ENCODE assay signal across 17 mouse cellular contexts in the genomic region with DNA sequence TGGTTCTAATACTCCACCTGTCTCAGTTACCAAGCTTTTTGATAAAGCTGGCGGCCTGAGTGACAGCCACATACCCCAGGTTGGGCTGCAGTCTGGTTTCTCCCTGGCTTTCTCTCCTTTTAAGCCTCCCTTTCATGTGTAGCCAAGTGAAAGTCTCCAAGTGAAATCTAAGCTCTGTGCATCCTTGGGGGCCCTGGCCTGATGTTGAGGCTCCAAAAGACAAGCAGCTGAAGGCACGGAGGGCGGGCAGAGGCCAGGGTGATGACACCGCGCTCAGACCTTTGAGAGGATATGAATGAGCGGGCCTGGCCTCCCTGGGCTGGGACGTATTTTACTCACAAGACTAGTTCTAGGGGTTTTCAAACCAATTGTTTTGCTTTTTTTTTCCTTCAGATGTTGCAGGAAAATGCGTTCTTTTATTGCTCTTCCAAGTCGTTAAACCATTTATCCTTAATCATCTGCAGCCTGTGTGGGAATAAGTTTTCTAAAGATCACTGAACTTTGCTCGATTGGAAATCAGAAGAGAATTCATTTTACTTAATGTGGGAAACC.
DNase-seq lines count a peak whose midpoint lies in the region; ATAC-seq and TF ChIP-seq lines count a peak whose summit lies in the region.
"Had no signal": no experiment of that assay in that cellular context is flagged by ENCODE, and none has a peak within 500 bp of the region (broad histone marks: within the 10 kb centered on the region; RNA-seq: fewer than 3 reads in every experiment).

No protein-coding gene starts in this region.

- H3K4me2 ChIP-seq in kidney, embryonic 16.5 days (replicated peaks; ENCODE audit: low read depth, low read length) = no peak overlapping the region
- peak overlapping the region; percentile 22; the same call in 1 of the 2 replicates for H3K4me2 ChIP-seq in forebrain, embryonic 15.5 days (replicated peaks)
- H3K4me2 ChIP-seq in midbrain, embryonic 14.5 days (ENCODE audit: low read length) = 0 out of 2 replicates have a peak overlapping the region, but pooled peaks have one; percentile 23
- H3K4me2 ChIP-seq: liver, embryonic 12.5 days had no signal

- H3K4me3 ChIP-seq in kidney, embryonic 16.5 days (ENCODE audit: low read length) = no peak overlapping the region
- no peak overlapping the region for H3K4me3 ChIP-seq in forebrain, embryonic 15.5 days
- H3K4me3 ChIP-seq in midbrain, embryonic 14.5 days (replicated peaks; ENCODE audit: low read depth, low read length) = no peak overlapping the region
- H3K4me3 ChIP-seq in thymus, adult 2 months (ENCODE audit: control insufficient read depth, insufficient read depth, low read length) = no peak overlapping the region
- H3K4me3 ChIP-seq: erythroblast, embryonic 14.5 days; liver, embryonic 12.5 days; myocyte had no signal

- H3K27ac ChIP-seq in kidney, embryonic 16.5 days (ENCODE audit: low read length) = no peak overlapping the region
- H3K27ac ChIP-seq in forebrain, embryonic 15.5 days (replicated peaks) = peak overlapping the region; percentile 57
- H3K27ac ChIP-seq in midbrain, embryonic 14.5 days (replicated peaks; ENCODE audit: low read depth, low read length) = no peak overlapping the region
- no peak overlapping the region for H3K27ac ChIP-seq in thymus, adult 2 months (ENCODE audit: control insufficient read depth, insufficient read depth, low read length)
- H3K27ac ChIP-seq: liver, embryonic 12.5 days had no signal

- ATAC-seq in kidney, embryonic 16.5 days (ENCODE audit: low FRiP score, low TSS enrichment) = peak; percentile 72
- 0 out of 2 replicates have a peak, but pooled peaks have one; percentile 29 for ATAC-seq in forebrain, embryonic 15.5 days (replicated peaks)
- ATAC-seq in midbrain, embryonic 14.5 days (ENCODE audit: low FRiP score, low TSS enrichment) = no peak
- ATAC-seq: liver, embryonic 12.5 days had no signal

- peaks cover 54% of the 10 kb centered on the region for H3K4me1 ChIP-seq in kidney, embryonic 16.5 days (ENCODE audit: insufficient read depth, low read length)
- H3K4me1 ChIP-seq in forebrain, embryonic 15.5 days = peaks cover 32% of the 10 kb centered on the region
- H3K4me1 ChIP-seq in midbrain, embryonic 14.5 days (ENCODE audit: control insufficient read depth, insufficient read depth, low read length) = peaks cover 20% of the 10 kb centered on the region
- H3K4me1 ChIP-seq in thymus, adult 2 months (replicated peaks; ENCODE audit: control insufficient read depth, insufficient read depth, low read length) = no peaks in the 10 kb centered on the region
- H3K4me1 ChIP-seq: liver, embryonic 12.5 days had no signal

- no peaks in the 10 kb centered on the region for H3K27me3 ChIP-seq in kidney, embryonic 16.5 days (ENCODE audit: insufficient read depth, low read length)
- H3K27me3 ChIP-seq in forebrain, embryonic 15.5 days = no peaks in the 10 kb centered on the region
- H3K27me3 ChIP-seq in midbrain, embryonic 14.5 days (ENCODE audit: control insufficient read depth, insufficient read depth, low read length) = no peaks in the 10 kb centered on the region
- no peaks in the 10 kb centered on the region for H3K27me3 ChIP-seq in thymus, adult 2 months (ENCODE audit: control insufficient read depth, insufficient read depth, low read length)
- H3K27me3 ChIP-seq: liver, embryonic 12.5 days had no signal

- no peak for TF ChIP-seq POLR2A in thymus, adult 2 months (IDR thresholded peaks at IDR 0.05; ENCODE audit: control insufficient read depth, extremely low read depth, insufficient read depth, low read length, poor library complexity)

- TF ChIP-seq CTCF in thymus, adult 2 months (IDR thresholded peaks at IDR 0.05; ENCODE audit: borderline replicate concordance, control insufficient read depth, extremely low read depth, insufficient read depth, low read length, poor library complexity) = no peak

- WGBS in kidney, embryonic 16.5 days = 38% methylated on average over 10 of the region's 10 CpGs
- 10% methylated on average over 10 of the region's 10 CpGs for WGBS in forebrain, embryonic 15.5 days
- 9% methylated on average over 10 of the region's 10 CpGs for WGBS in midbrain, embryonic 14.5 days
- 94% methylated on average over 10 of the region's 10 CpGs for WGBS in thymus, adult 2 months

- no peak for DNase-seq in kidney, postnatal 25 days
- DNase-seq in embryo, embryonic 9.5 days (ENCODE audit: extremely low spot score) = peak; percentile 61
- peak; percentile 52 for DNase-seq in midbrain, embryonic 14.5 days
- DNase-seq in thymus, adult 2 months = no peak
- no peak for DNase-seq in gastrocnemius, postnatal 4 days (ENCODE audit: low spot score in 2 of 2)
- no peak for DNase-seq in spleen, postnatal 36 days (ENCODE audit: low spot score in 2 of 2)
- DNase-seq: cerebellum, adult 8-10 months; gastrocnemius, postnatal 36 days; heart, postnatal 10 days; kidney, adult 2 months; lung, postnatal 14 days; thymus, postnatal 36 days had no signal

- no peak overlapping the region for H3K9ac ChIP-seq in kidney, embryonic 16.5 days (replicated peaks; ENCODE audit: low read length)
- H3K9ac ChIP-seq in forebrain, embryonic 15.5 days (replicated peaks) = no peak overlapping the region
- H3K9ac ChIP-seq in midbrain, embryonic 14.5 days (replicated peaks; ENCODE audit: low read length) = no peak overlapping the region
- H3K9ac ChIP-seq: liver, embryonic 12.5 days had no signal

- no peaks in the 10 kb centered on the region for H3K9me3 ChIP-seq in kidney, embryonic 16.5 days (ENCODE audit: low read length)
- no peaks in the 10 kb centered on the region for H3K9me3 ChIP-seq in forebrain, embryonic 15.5 days
- no peaks in the 10 kb centered on the region for H3K9me3 ChIP-seq in midbrain, embryonic 14.5 days (ENCODE audit: control insufficient read depth, low read length)
- H3K9me3 ChIP-seq: liver, embryonic 12.5 days had no signal

- H3K36me3 ChIP-seq in kidney, embryonic 16.5 days (ENCODE audit: insufficient read depth, low read length) = no peaks in the 10 kb centered on the region
- H3K36me3 ChIP-seq in forebrain, embryonic 15.5 days = no peaks in the 10 kb centered on the region
- peaks cover 5% of the 10 kb centered on the region; the same call in 1 of the 2 replicates for H3K36me3 ChIP-seq in midbrain, embryonic 14.5 days (ENCODE audit: control insufficient read depth, insufficient read depth, low read length)
- H3K36me3 ChIP-seq in thymus, adult 2 months (ENCODE audit: control insufficient read depth, insufficient read depth, low read length) = no peaks in the 10 kb centered on the region
- H3K36me3 ChIP-seq: liver, embryonic 12.5 days had no signal

Comparison
In these comparisons a context has a peak if more than half of its experiments do, and no peak if none do; other contexts are left out.
1. DNase-seq: peak in embryo, embryonic 9.5 days (single experiment) and midbrain, embryonic 14.5 days (single experiment); none in kidney, postnatal 25 days (0 of 2), thymus, adult 2 months (single experiment), gastrocnemius, postnatal 4 days (0 of 2) and spleen, postnatal 36 days (0 of 2).